Mouse (Mus musculus) cerebellum, postnatal 10 days (tissue): ENCODE results near the gene Rbms1.

ENCODE experiments used
- DNase-seq, 2 experiments: peaks; one replicate each; pipeline ENCODE4 v3.0.0; 2021; ENCODE audit warnings: mixed read lengths in 2 of 2

The Rbms1 gene

DNA sequence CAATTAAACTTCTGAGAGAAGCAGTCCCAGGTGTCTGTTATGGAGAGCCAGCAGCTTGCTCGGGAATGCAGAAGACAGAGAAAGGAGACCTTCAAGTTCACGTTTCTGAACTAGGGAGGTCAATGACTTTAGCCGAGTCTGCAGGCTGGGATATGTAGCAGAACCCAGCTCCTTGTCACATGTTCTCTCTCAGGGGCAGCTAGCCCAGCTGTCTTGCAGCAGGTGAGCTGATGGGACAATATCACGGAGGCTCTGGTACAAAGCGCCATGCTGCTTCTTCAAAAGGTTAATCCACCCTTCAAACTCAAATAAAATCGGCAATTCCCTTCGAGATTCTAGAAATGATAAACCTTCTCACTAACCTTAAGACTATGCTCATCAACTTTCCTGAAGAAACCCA lies 158.2 kb downstream of the Rbms1 start:
- DNase-seq: no peak

DNA sequence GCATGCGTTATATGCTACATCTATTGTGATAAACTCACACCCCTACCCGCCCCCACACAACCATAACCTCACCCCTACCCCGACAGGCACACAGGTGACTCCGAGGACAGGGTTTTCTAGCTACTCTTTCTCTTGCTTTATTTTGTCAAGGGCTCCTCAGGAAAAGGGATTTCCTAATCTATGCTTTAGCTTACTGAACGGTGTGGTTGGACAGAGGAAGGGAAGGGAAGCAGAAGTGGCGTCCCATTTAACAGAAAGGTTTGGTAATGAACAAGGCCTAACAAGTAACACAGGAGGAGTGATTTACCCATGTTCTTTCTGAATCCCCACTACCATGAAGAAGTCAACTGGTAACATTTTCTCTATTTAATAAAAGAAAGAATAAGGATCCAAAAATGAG lies 159.6 kb downstream of the Rbms1 start:
- DNase-seq: no peak

DNA sequence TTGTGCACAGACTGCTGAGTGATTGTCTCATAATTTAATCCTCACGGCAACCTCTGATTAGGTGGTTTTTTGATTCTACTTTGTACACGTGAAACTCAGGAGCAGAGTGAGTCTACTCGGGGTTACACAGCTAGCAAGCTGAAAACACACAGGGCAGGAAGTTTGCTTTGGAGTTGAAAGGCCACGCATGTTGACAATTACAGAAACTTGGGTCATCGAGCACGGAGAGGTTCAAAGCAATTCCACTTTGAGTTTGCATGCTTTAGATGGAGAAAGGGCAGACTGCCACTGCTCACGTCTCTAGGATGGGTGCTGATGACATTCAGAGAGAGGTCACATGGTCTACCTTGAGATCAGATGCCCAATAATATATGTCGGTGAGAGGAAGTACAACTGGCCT lies 160.2 kb downstream of the Rbms1 start:
- no peak for DNase-seq

DNA sequence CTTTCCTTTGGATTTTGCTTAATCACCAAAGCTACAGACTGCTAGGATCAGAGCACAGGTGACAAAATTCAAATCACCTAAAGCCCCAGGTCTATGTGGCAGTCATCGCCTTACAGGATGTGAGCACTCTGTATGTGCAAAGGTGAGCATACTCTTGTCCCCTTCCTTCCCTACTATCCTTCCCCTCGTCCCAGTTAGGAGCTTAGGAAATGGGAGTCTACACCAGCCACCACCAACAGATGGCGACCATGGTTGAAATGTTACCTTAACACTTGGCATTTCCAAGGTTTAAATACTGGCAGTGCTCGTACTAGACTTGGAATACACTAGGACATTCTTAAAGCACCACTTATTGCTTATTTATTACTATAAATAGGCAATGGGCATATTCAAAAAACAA lies 160.8 kb downstream of the Rbms1 start:
- DNase-seq: peak; percentile 78 to 79

DNA sequence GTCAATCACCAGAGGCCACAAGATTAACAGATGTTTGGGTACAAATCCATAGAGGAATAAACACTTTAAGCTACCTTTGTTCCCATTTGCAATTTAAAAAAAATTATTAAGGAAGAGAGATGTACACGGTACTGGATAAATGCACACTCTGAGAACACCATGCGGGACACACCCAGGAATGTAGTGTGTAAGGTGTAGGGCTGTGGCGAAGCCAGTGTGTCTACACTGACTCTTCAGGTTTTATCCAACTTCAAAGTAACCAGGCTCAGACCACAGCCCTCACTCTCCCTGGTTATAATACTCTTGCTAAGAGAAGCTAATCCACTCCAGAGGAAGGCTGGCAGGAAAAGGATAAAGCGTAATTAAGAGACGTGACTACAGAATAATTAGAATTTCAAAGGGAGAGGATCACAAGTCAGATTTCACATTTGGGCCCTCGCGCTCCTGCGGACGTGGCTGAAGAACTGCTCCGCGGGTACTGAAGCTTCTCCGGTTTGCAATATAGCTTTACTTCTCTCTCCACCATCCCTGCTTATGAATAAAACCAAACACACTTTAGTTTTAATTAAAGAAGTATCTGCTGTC lies 161.3 kb downstream of the Rbms1 start:
- no peak for DNase-seq

DNA sequence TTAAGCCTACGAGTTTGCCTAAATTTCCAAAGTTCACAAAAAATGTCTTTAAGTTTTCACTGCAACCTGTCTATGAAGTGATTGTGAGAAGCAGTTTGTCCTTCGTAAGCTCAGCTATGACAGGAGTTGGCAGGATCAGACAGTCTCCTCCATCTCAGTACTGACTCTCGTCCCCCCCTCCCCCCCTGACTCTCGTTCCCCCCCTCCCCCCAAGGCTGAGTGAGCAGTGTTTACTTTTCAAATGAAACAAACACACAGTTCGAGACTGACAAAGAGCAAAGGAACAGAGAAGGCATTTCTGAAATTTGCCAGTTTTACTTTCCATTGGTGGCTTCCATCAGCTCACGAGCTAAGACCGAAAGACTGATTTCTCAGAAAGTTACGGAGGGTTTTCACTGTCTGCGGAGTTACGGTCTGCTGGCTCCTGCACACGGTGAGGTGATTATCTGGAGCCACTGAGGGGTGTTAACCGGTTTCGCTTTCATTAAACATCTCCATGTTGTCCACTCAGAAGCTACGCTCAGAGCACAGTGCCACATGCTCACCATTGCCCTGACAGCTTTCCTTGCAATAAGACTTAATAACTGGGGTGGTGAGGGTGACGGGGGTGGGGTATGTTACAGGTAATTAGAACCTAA lies 162.0 kb downstream of the Rbms1 start:
- DNase-seq: no peak

DNA sequence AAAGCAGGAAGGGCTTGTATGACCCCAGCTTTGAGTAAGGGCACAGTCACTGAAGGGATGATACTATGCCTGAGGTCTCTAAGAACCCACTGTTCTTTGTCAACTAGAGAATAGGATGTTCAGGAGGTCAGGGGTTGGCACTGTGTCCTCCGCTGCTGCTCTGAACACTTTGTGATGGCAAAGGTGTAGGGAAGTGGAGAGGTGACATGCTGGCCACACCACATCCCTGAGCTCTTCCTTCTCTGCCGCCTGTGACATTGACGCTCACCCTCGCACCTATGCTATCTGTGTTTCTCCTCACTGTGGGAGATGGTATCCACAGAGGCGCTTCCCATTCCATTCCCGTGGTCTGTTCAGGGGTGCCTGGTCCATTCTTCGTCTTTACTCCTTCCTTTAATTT lies 163.2 kb downstream of the Rbms1 start:
- DNase-seq: no peak

DNA sequence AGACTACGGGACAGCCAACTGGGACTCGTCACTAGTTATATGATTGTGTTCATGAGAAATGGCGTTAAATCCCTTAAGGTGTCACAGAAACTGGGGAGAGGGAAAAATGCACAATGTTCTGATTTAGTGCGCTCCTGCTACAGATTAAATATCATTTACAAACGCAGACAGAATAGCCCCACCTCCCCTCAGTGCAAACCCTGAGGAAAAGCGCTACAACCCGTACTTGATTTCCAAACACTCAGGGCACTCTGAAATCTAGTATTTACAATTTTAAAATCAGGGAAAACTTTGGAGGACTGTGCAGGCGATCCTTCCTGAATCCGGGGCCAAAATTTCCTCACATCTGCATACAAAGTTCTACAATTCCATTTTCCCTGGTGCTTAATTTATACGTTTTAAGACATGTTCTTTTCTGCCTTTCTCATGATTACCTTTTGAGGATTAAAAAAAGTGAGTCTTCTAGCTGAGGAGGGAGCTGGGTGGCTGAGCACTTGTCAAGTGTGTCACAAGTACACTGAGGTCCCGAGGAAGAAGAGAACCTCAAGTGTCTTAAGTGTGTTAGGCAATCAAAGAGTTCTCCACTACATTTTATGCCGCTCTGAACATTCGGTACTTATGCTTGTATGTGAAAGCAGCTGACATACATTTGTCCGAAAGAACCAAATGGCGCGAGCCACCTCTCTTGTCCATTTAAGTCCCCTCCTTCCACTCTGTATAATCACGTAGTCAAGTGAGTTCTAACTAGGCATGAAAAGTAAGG lies 164.0 kb downstream of the Rbms1 start:
- no peak for DNase-seq

DNA sequence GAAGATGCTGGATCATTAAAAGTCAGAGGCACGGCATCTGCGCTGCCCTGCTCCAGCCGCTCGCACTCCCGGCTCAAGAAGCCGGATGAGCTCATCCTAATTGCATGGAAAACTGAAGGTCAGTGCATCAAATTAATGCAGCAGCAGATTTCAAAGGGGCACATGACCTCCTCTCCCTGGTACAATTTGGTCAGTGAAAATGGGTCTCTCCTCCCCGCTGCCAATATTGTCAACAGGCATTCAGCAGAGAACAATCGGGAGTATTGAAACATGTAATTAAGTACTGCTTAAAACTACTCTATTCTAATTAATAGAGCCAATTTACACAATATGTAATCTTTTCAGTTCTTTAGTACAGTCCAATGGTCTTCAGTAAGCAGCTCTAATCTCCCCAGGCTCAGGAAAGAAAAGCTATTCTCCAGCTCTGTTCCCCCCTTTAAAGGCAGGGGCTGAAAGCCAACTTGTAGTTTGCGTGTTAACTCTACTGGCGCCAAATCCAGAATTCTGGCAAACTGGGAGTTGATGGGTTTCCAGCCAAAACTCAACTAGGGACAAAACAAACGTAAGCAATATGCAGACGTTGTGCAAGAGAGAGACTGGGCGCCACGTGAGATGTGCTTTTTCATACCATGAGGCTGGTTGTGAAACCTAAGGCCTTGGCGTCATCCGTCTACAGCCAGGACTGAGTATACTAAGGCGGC lies 165.9 kb downstream of the Rbms1 start:
- DNase-seq: peak; percentile 37 to 54

DNA sequence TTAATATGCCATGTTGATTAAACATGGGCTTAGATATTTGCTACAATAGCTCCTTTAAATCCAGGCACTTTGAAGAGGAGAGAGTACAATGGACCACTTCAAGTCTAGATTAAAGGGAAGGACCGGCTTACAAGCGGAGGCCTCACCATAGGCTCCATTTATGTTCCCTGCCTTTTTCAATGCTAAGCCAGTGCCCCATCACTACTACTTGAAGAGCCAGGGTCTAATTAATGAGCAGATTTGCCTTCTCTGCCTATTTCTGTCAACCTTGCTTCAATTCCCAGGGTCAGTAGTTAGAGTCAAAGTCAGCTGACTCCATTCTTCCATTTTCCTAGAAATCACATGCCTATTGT lies 166.4 kb downstream of the Rbms1 start:
- no peak for DNase-seq

DNA sequence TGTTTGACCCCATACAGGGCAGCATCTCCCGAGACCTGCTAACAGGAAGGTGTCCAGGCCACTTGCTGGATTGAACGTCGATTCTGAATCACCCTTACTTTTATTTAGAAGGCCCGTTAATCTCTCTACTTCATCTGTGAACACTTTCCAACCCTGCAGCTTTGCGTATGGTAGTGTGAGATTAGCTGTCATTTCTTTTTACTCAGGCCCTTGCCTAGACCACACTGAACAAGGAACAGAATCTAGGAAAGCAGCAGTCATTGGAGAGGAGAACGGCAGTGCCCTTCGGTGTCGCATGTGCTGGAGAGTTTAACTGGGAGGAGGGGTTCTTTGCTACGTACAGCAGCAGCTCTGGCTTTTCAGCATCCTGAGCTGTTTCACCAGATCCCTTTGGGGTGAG lies 167.1 kb downstream of the Rbms1 start:
- no peak for DNase-seq

DNA sequence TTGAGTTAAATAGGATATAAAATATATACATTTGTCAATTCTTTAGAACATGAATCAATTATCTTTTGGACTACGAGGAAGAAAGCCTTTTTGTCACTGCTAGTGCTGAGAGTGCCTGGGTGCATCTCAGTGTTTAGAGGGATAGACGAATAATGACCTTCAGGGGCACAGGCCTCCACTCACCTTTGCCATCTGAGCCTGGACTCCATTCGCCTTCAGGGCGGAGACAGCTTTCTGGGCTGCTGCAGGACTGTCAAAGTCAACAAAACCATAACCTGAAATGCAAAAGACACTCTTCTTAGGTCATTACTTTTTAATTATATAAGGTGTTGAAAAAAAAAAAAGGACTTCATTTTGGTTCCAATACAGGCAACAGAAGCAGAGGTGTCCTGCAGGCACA lies 170.5 kb downstream of the Rbms1 start:
- no peak for DNase-seq

DNA sequence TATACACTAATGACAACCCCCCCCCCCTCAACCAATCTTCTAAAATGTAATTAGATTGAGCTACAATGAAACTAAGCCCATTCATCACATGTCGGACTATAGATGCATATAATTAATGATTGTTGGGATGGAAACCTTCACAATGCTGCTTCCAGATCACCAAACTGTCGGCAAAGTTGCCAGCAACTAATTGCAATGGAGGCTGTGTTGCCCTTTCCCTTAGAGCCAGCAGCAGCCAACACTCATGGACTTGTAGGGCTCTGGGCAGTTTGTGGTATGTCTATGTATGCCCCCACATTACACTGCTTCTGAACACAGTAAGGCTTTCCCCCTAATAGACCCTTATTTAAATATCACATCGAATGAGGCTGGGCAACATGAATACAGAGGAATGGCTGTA lies 173.9 kb downstream of the Rbms1 start:
- DNase-seq: no peak

DNA sequence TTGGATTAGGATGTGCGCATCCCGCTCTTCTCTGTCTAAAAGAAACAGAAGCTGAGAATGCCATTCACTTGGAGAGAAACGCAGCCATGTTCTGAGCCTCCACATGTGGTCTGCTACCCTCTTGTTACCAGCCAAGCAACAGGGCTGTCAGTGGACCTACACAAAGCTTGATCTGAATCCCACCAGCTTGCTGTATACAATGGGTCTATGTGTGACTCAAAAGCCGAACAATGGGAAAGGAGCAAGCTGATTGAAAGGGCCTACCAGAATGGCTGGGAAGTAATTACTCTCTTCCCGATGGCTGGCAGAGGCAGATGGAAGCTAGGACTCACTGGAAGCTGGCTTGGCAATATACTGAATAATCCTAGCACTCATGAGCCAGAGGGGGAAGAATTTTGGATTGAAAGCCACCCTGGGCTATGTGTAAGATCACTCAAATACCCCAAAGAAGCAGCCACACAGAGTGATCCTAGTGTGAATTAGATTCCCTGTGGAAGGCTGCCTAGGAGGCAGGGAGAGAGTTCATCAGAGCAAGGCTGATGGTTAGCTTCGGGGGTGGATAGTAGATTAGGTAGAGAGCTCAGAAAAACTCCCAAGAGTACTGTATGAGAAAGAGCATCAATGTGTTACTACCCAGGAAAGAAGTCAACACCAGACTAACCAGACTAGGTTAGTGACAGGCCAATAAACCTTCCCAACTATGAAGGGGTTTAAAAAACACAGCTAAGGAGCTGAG lies 174.7 kb downstream of the Rbms1 start:
- DNase-seq: peak in 1 of 2 experiments; percentile 37

DNA sequence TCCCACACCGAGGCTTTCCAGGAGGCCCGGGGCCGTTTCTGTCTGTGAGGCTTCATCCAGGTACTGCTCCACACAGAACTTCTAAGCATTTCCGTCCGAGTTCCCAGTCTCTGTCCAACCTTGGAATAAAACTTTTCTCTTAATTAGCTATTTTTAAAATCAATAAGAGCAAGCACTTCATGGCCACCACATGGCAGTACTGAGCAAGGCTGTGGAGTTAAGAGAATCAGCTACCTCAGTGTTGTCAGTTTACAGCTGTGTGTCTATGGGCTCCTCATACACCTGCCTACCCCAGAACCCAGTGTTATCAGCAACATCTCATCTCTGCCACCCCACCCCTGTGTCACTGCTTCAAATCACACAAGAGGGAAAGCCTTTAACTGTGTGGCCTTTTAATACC lies 175.9 kb downstream of the Rbms1 start:
- DNase-seq: no peak

DNA sequence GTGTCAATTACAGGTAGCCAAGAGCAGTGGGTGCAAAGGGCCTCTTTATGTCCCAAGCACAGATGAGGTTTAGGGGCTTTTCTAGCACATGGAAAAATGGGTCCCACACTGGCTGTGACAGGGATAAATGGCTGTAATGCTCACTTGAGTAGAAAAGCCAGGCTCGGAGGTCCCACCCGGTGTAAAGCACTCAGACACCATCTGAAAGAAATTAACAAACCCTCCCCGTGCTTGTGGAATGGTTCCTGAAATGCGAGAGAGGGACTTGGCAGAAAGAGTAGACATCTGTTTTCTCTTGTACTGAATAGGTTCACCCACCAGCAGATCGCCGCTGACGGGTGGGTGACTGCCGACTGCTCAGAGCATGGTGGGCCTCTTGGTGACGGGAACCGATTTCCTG lies 176.7 kb downstream of the Rbms1 start:
- DNase-seq: peak; percentile 58 to 74

DNA sequence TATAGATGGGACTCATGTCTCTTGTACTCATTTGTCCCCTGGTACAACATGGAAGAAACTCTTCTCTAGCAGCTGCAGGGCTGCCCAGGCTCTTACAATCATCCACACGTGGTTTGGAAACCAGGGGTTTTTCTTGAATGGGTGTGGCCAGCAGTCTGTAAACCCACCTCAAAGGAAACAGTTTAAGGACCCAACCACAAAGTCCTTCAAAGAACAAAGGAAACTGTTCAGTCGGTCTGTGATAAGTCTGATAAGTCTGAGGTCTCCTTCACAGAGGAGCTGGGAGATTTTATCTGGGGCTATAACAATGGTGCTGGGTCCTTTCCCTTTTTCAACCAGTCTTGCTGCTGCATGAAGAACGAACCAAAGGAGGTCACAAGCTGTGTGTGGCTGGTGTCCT lies 188.5 kb downstream of the Rbms1 start:
- no peak for DNase-seq

DNA sequence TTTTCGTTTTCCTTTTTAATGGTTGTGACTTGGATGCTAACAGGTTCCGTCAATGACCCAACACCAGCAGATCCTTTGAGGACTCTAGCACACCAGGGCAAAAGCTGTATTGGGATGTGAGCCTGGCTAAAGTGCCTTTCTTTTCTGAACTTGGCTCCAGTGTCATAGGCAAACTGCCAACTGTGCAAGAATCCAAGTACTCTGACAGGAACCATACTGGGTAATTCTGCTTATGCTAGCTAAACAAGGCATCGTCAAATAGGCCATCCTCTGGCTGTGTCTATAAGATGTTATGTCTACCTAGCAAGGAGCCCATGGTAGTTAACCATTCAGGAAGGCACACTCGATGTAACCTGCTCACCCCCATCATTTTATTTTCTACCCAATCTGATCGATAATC lies 189.4 kb downstream of the Rbms1 start:
- DNase-seq: peak; percentile 81 to 86

DNA sequence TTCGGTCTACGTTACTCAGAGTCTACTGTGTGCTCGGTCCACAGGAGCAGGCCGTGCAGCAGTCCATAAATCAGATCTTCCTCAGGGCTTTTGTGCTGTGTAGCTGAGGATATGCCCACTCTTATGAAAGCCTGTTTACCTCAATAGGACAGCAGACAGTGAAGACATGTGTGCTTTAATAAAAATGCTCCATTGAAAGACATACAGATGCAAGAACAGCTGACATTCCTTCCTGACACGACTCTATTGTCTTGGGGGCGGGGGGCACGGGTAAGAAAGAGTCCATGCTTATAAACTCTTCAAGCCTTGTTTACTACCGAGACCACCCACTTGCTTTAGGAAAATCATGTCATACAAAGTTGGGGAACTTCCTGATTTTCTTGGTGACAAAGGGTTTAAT lies 196.6 kb downstream of the Rbms1 start:
- no peak for DNase-seq

DNA sequence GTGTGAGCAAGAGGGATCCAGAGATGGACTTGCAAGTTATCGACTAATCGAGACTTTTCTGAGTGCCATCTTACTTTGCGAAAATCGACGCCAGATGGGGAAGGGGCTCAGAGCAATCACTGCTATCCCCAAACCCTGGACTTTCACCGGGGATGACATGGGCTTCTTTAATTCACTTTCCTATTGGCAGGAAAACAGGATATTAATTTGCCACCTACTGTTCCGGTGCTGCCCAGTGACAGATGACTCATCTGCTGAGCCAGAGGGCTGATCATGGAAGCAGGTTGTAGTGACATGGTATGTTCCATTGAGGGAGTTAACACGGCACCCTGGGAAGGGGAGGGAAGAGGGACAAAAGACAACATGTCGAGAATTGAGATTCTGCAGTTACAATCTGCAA lies 206.8 kb downstream of the Rbms1 start:
- DNase-seq: peak; percentile 68 to 75

DNA sequence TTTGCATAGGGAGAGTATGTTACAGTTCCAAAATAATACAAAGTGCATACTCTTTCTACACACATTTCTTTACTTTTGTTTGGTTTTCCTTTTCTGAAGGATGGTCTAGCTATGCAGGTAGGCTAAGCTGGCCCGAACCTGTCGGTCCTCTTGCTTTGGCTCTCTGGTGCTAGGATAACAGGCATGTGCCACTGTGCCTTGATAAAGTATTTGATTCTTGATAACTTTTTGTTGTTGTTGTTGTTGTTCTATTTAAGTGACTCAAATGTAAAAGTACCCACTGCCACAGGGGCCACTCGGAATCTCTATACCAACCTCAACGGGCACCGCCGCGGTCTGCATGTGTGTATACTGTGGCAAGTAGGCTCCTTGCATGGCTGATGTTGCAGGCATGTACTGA lies 207.9 kb downstream of the Rbms1 start:
- no peak for DNase-seq

DNA sequence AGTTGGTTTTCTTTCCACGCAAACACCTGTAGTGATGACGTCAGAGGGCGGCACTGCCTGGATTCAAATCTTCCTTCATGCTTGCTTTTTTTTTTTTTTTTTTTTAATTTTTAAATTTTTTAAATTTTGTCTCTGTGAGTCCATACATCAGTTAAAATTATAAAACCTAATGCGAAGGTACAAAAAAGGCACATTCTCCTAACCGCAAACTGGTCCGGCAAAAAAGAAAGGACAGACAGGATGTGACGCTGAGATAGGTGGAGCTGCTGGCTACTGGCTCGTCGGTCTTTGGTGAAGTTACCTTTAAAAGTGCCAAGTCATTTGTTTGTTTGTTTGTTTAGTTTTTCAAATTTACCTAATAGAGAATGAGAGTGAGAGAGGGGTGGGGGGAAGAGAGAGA lies 211.7 kb downstream of the Rbms1 start:
- DNase-seq: no peak

DNA sequence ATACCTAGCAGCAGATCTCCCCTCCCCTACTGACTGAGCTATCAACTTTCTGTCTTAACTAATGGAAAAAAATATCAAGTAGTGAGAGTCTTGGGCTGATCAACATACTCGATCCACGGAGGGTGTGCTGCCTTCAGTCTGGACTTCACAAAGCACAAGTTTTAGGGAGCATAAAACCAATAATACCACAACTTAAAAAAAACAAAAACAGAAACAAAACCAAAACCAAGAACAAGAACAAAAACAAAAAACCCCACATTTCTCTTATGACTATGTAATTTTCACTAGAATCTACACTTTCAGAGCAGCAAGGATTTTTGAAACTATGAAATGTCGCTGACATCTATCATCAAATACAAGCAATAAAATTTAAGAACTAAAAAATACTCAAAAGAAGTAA lies 212.4 kb downstream of the Rbms1 start:
- no peak for DNase-seq
